Mouse (Mus musculus) gastrocnemius, adult 8-10 months (tissue): ENCODE results near the gene Lgals2. TPM values are rescaled to one million over a fixed set of nuclear protein-coding genes. Genes with fewer than 3 reads are reported as not detected.
"Not testable (repeated sequence)": the region's sequence is repeated elsewhere in the genome, so short reads cannot be mapped to it uniquely, and the experiment has no call there.

ENCODE experiments used
- DNase-seq, 2 experiments: peaks; one replicate each; pipeline ENCODE4 v3.0.0; 2022; ENCODE audit warnings: low spot score in 2 of 2
- total RNA-seq, 4 experiments: library from RNA; stranded (reverse); gene quantifications; 2 replicates each; pipeline ENCODE4 v1.2.4; 2022

Gene Lgals2
- total RNA-seq, 4 experiments from 2014 or later = not detected

GRCm38 (mm10) chr15:78875537-78875936 is 20.2 kb upstream of the Lgals2 start:
- DNase-seq = no peak

DNA sequence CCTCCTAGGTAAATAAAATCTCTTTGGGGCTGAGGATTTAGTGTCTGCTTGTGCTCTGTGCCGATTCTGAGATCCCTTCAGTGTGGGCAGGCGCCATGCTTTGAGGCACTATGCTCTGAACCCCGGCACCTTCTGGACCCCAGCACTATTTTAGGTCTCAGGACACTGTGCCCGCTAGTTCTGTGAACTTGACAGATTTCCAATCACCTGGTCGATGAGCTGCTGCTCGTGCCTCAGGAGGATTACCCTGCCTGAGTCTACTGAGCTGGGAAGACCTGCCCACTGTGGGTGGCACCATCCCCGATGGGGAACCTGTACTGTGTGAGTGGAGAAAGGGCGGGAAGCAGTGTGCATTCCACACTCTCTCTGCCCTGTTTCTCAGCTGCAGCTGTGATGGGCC is 19.7 kb upstream of the Lgals2 start:
- no peak for DNase-seq

GRCm38 (mm10) chr15:78873803-78874435 is 18.6 kb upstream of the Lgals2 start:
- no peak for DNase-seq

DNA sequence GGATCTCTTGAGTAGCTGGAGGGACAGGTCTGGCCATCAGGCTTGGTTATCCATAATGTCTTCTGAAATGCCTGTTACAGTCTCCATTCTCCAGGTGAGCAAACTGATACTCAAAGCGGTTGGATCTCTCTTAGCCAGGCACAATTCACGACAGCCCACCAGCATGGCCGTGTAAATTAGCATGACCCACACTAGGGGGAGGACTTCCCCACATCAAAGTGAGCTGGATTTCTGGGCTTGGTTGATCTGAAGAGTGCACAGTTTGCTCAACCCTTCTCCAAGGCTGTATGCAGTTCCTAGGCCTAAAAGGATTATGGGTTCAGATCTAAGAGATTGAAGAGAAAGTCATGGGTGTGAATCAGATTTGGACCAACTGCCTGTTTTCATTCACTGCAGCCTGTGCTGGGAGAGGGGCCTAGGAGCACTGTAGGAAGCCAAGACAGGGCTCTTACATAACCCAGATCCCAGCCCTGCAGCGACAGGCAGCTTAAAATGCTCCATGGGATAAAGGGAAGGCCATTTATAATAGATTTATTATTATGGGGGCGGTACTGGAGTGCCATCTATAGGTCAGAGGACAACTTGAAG is 16.8 kb upstream of the Lgals2 start:
- DNase-seq = no peak

- DNase-seq = no peak
Observed at GRCm38 (mm10) chr15:78869775-78870174, 14.4 kb upstream of the Lgals2 start.

GRCm38 (mm10) chr15:78868826-78869233 is 13.5 kb upstream of the Lgals2 start:
- DNase-seq = no peak

DNA sequence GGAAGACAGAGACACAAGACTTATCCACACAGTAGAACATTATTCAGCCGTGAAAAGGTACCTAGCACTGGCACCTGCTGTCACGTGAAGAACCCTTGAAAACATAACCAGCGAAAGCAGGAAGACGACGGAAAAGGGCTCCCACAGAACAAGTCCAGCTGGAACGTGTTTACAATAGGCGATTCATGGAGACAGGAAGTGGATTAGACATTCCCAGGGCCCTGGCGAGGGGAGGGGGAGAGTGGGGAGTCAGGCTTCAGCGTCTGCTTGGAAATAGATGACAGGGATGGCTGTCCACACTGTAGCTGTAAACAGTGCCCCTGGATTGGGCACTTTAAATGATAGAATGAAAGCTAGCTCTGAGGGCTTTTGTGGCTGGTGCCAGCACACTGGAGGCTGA is 13.1 kb upstream of the Lgals2 start:
- DNase-seq = no peak

DNA sequence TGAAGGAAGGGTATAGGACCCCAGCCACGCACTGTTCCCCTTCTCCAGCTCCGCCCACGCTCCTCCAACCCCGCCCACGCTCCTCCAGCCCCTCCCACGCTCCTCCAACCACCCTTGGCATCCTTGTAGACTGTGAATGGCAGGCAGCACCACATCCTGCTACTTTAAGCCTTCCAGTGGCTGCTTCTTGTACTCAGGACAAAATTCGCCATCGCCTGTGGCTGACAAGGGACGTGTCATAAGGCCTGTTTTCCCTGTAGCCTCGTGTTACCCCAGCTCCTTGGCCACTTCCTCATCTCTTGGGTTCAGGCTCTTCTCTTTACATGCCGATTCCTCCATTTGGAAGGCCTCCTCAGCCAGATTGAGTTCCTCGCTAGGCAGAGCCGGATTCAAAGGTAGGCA is 8.5 kb upstream of the Lgals2 start:
- no peak for DNase-seq

GRCm38 (mm10) chr15:78863154-78863553 is 7.8 kb upstream of the Lgals2 start:
- no peak for DNase-seq

- DNase-seq = no peak
Observed at GRCm38 (mm10) chr15:78862280-78862679, 7.0 kb upstream of the Lgals2 start.

GRCm38 (mm10) chr15:78859714-78860113 is 4.4 kb upstream of the Lgals2 start:
- no peak for DNase-seq

DNA sequence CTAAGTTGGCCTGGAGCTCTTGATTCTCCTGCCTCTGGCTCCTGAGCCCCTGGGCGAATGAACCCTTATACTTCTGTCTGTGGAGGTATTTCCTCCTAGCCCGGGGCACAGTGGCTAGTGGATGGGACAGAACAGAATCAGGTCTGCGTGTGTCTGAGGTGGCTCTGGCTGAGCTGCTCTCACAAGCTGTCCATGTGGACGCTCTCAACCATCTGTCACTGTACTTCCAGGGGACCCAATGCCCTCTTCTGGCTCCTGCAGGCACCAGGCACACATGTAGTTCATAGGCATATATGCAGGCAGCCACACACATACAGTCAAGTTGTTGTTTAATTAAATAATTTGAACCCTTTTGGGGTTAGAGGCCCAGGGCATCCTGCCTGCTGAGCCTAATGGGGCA is 4.0 kb upstream of the Lgals2 start:
- no peak for DNase-seq

- peak; percentile 60 to 81 for DNase-seq
Observed at GRCm38 (mm10) chr15:78857009-78857408, 1.7 kb upstream of the Lgals2 start.

DNA sequence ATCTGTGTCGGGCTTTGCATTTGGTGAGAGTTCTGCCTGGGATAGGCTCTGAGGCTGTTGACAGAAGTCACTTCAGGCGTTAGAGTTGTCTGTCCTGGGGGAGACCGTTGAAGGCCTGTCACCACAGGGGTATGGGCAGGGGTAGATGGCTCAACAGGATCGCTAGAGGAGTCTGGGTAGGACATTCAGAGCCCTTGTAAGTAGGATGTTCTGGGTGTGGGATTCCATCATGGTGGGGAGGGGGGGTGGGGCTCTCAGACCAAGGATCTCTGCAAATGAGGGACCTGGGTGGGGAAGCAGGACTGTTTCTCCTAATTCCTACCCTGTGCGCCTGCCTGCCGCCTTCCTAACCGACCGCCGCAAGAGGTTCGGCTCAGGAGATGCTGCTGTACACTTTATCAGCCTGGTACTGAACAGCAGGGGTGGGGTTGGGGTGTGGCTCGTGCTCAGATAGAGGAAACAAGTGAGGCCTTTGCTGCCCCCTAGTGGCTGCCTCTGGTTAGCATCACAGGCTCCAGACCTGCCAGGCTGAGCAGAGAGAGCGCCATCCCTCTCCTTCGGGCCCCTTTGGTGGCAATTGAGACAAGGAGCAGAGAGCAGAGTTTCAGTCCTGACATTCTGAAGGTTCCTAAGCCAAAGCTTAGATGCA is 3.7 kb downstream of the Lgals2 start:
- DNase-seq = peak; percentile 83 to 87

- no peak for DNase-seq
Observed at GRCm38 (mm10) chr15:78850944-78851343, 4.4 kb downstream of the Lgals2 start.

DNA sequence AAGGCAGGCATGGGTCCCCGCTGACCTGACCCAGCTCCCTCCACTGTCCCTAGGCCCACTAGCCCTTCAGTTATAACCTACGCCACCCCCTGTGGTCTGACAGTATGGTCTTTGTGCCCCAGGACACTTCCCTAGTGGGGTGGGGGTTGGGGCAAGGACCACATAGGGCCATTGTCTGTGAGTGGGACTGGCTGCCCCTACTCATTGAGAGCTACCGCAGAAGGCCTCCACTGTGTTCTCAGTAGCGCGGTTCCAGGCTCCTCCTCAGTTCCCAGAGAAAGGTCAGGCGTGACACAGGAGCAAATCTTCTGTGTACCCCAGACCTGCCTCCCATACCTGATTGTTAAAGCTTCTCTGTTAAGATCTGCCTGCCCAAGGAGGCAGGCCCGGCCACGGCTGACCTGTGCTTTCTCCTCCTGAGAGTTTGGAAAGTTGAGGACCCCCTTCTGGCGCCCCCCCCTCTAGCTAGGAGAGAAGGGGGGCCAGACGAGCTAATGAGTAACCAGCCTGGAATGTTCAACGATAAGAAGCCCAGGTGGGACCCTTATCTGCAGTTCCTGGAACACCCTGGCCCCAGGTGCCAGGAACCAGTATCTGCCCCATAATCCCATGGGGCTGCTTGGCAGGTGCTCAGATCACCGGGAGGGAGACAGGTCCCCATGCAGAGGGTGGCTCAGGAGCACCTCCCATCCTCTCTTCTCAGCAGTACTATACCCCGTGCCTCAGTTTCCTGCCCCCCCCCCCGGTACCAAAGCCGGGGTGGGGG is 5.1 kb downstream of the Lgals2 start:
- DNase-seq = no peak

- DNase-seq = no peak
Observed at GRCm38 (mm10) chr15:78849485-78849884, 5.8 kb downstream of the Lgals2 start.

GRCm38 (mm10) chr15:78848467-78848866 is 6.9 kb downstream of the Lgals2 start:
- DNase-seq = peak; percentile 74 to 80

DNA sequence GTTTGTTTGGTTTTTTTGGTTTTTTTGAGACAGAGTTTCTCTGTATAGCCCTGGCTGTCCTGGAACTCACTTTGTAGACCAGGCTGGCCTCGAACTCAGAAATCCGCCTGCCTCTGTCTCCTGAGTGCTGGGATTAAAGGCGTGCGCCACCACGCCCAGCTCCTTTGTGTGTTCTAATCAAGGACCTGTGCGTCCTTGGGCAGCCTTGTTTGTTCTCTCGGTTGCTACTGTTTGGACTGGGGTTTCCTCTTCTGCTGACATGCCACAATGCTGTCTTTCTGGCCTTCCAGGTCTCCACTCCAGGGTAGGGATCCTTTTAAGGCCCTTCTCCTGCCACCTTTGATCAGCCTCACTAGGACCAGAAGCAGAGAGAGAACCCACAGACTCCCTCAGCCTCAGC is 8.5 kb downstream of the Lgals2 start:
- DNase-seq = not testable (repeated sequence)

- DNase-seq = no peak
Observed at GRCm38 (mm10) chr15:78846352-78846751, 9.0 kb downstream of the Lgals2 start.

DNA sequence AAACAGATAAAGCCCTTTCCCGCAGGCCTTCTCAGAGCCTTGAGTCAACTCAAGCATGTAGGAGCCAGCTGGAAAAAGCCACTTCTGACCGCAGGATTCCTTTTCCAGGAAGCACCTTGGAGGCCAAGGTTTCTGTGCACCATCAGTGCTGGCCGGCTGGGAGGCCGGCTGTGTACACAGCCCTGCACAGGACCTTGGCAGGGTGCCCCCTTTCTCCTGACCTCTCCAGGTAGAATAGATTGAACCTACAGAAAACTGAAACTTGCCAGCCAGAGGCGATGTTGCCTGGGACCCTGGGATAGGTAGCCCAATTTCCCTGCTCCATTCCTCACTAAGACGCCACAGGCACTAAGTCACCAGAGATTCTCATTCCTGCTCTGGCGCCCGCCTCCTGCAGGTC is 9.5 kb downstream of the Lgals2 start:
- no peak for DNase-seq

DNA sequence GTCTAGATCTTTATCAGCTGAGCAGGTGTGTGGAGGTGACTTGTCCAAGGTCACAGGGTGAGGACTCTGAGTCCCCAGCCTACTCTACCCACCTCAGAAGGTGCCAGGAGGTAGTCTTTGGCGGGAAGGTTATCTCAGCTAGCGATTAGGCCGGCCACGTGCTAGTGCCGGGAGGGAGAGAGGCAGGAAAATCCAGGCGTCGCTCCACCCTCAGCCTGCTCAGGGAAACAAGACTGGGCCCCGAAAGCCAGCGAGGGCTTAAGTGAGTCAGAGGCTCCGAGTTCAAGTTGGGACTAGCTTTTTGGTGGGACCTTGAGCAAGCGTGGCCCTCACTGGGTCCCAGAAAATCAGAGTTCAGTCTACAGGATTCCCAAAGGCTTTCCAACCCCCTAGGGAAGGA is 10.0 kb downstream of the Lgals2 start:
- DNase-seq = no peak
